Mouse (Mus musculus): ENCODE measurements around the gene Fam131c.
A peak's percentile ranks its signal among the peaks of the same experiment; 100 is the strongest.

Gene Fam131c

GRCm38 (mm10) chr4:141367997-141368791 lies at the start of gene Fam131c:
Gene Fam131c, plus strand, starts transcription at chr4:141368220.
- DNase-seq: no peak

GRCm38 (mm10) chr4:141322526-141322925 lies 45.5 kb upstream of the Fam131c start:
- no peak for DNase-seq

- DNase-seq: peak; percentile 40
These were observed 43.2 kb upstream of the Fam131c start for GRCm38 (mm10) chr4:141324771-141325191.

- DNase-seq: no peak
These were observed 42.4 kb upstream of the Fam131c start for GRCm38 (mm10) chr4:141325636-141326035.

GRCm38 (mm10) chr4:141327075-141327474 lies 40.9 kb upstream of the Fam131c start:
- DNase-seq: no peak

- no peak for DNase-seq
These were observed 39.3 kb upstream of the Fam131c start for GRCm38 (mm10) chr4:141328742-141329141.

GRCm38 (mm10) chr4:141329968-141330367 lies 38.1 kb upstream of the Fam131c start:
- DNase-seq: no peak

- DNase-seq: no peak
These were observed 36.6 kb upstream of the Fam131c start for GRCm38 (mm10) chr4:141331446-141331845.

- DNase-seq: no peak
These were observed 35.8 kb upstream of the Fam131c start for GRCm38 (mm10) chr4:141332258-141332657.

GRCm38 (mm10) chr4:141334695-141335094 lies 33.3 kb upstream of the Fam131c start:
- DNase-seq: no peak

GRCm38 (mm10) chr4:141335263-141335796 lies 32.7 kb upstream of the Fam131c start:
- DNase-seq: no peak

- no peak for DNase-seq
These were observed 31.8 kb upstream of the Fam131c start for GRCm38 (mm10) chr4:141336196-141336595.

- DNase-seq: no peak
These were observed 30.0 kb upstream of the Fam131c start for GRCm38 (mm10) chr4:141337986-141338385.

- DNase-seq: no peak
These were observed 29.2 kb upstream of the Fam131c start for GRCm38 (mm10) chr4:141338853-141339252.

- no peak for DNase-seq
These were observed 26.5 kb upstream of the Fam131c start for GRCm38 (mm10) chr4:141341477-141341876.

- DNase-seq: no peak
These were observed 24.5 kb upstream of the Fam131c start for GRCm38 (mm10) chr4:141343515-141343914.

GRCm38 (mm10) chr4:141345219-141345618 lies 22.8 kb upstream of the Fam131c start:
- no peak for DNase-seq

GRCm38 (mm10) chr4:141347365-141347797 lies 20.6 kb upstream of the Fam131c start:
- no peak for DNase-seq

- no peak for DNase-seq
These were observed 19.4 kb upstream of the Fam131c start for GRCm38 (mm10) chr4:141348616-141349015.

- no peak for DNase-seq
These were observed 18.0 kb upstream of the Fam131c start for GRCm38 (mm10) chr4:141350015-141350414.

- no peak for DNase-seq
These were observed 16.0 kb upstream of the Fam131c start for GRCm38 (mm10) chr4:141351972-141352371.

- no peak for DNase-seq
These were observed 15.0 kb upstream of the Fam131c start for GRCm38 (mm10) chr4:141352986-141353385.

- DNase-seq: no peak
These were observed 14.2 kb upstream of the Fam131c start for GRCm38 (mm10) chr4:141353868-141354267.

- no peak for DNase-seq
These were observed 10.2 kb upstream of the Fam131c start for GRCm38 (mm10) chr4:141357811-141358210.

- no peak for DNase-seq
These were observed 8.8 kb upstream of the Fam131c start for GRCm38 (mm10) chr4:141359222-141359621.
